Mouse (Mus musculus): ENCODE measurements around the gene Miga1. TPM values are rescaled to one million over a fixed set of nuclear protein-coding genes. Genes with fewer than 3 reads are reported as not detected.

Miga1 gene
- polyA plus RNA-seq (2014; fragmentation: Nextera tagmentation; extraction: Ambion mirVana), result 20.3 and 21.0 TPM in 2 replicates

- 3% methylated on average over 54 of the region's 54 CpGs for WGBS
- H3K9me3 ChIP-seq (ENCODE audit: control insufficient read depth, low read depth, low read length), result no peaks in the 10 kb centered on the region
- H3K27ac ChIP-seq (ENCODE audit: low read length), result no peak within 1 kb of the TSS
- H3K4me1 ChIP-seq (ENCODE audit: control insufficient read depth, insufficient read depth, low read length), result 0 out of 2 replicates have a peak, but pooled peaks cover 2% of the 10 kb centered on the region
- H3K4me2 ChIP-seq (replicated peaks; ENCODE audit: low read depth, low read length), result peak within 1 kb of the TSS; percentile 61
- H3K4me3 ChIP-seq (ENCODE audit: low read depth, low read length), result peak within 1 kb of the TSS; percentile 73
- peak; percentile 85 for ATAC-seq (ENCODE audit: insufficient number of reproducible peaks, insufficient read depth, low FRiP score, low read depth)
- H3K36me3 ChIP-seq (ENCODE audit: control insufficient read depth, insufficient read depth, low read length), result peaks cover 10% of the 10 kb centered on the region; the same call in 1 of the 2 replicates
- peak within 1 kb of the TSS; percentile 69 for H3K9ac ChIP-seq (replicated peaks; ENCODE audit: low read depth, low read length)
- no peaks in the 10 kb centered on the region for H3K27me3 ChIP-seq (ENCODE audit: control insufficient read depth, insufficient read depth, low read length)
These were observed at the start of gene Miga1 for GRCm38 (mm10) chr3:152339862-152340557. Gene Miga1, minus strand, starts transcription at chr3:152340407.

GRCm38 (mm10) chr3:152384106-152384505 lies 43.9 kb upstream of the Miga1 start:
- peaks cover 50% of the 10 kb centered on the region for H3K36me3 ChIP-seq (ENCODE audit: control insufficient read depth, insufficient read depth, low read length)

GRCm38 (mm10) chr3:152376063-152376462 lies 35.9 kb upstream of the Miga1 start:
- Histone ChIP-seq H3K27me3 (ENCODE audit: control insufficient read depth, insufficient read depth, low read length) (no peaks in the 10 kb centered on the region), H3K36me3 (ENCODE audit: control insufficient read depth, insufficient read depth, low read length) (peaks cover 54% of the 10 kb centered on the region)
- ATAC-seq (ENCODE audit: insufficient number of reproducible peaks, insufficient read depth, low FRiP score, low read depth), result no peak

More at GRCm38 (mm10) chr3:152384106-152384505, 43.9 kb upstream of the Miga1 start:
- H3K9ac ChIP-seq (replicated peaks; ENCODE audit: low read depth, low read length), result no peak overlapping the region
- no peaks in the 10 kb centered on the region for H3K9me3 ChIP-seq (ENCODE audit: control insufficient read depth, low read depth, low read length)
- WGBS, result 73% methylated on average over 11 of the region's 11 CpGs
- no peak overlapping the region for H3K4me3 ChIP-seq (ENCODE audit: low read depth, low read length)
- no peak overlapping the region for H3K4me2 ChIP-seq (replicated peaks; ENCODE audit: low read depth, low read length)
- H3K4me1 ChIP-seq (ENCODE audit: control insufficient read depth, insufficient read depth, low read length), result no peaks in the 10 kb centered on the region
- H3K27ac ChIP-seq (ENCODE audit: low read length), result no peak overlapping the region
- no peaks in the 10 kb centered on the region for H3K27me3 ChIP-seq (ENCODE audit: control insufficient read depth, insufficient read depth, low read length)
- no peak for ATAC-seq (ENCODE audit: insufficient number of reproducible peaks, insufficient read depth, low FRiP score, low read depth)

GRCm38 (mm10) chr3:152364181-152364580 lies 24.0 kb upstream of the Miga1 start:
- Histone ChIP-seq H3K27me3 (ENCODE audit: control insufficient read depth, insufficient read depth, low read length) (no peaks in the 10 kb centered on the region), H3K36me3 (ENCODE audit: control insufficient read depth, insufficient read depth, low read length) (peaks cover 57% of the 10 kb centered on the region), H3K9ac (replicated peaks; ENCODE audit: low read depth, low read length) (no peak overlapping the region), H3K4me2 (replicated peaks; ENCODE audit: low read depth, low read length) (no peak overlapping the region), H3K27ac (ENCODE audit: low read length) (no peak overlapping the region), H3K9me3 (ENCODE audit: control insufficient read depth, low read depth, low read length) (no peaks in the 10 kb centered on the region), H3K4me1 (ENCODE audit: control insufficient read depth, insufficient read depth, low read length) (no peaks in the 10 kb centered on the region), H3K4me3 (ENCODE audit: low read depth, low read length) (no peak overlapping the region)
- no peak for ATAC-seq (ENCODE audit: insufficient number of reproducible peaks, insufficient read depth, low FRiP score, low read depth)
- WGBS, result 81% methylated on average over 2 of the region's 2 CpGs

More at GRCm38 (mm10) chr3:152376063-152376462, 35.9 kb upstream of the Miga1 start:
- 84% methylated on average over 4 of the region's 4 CpGs for WGBS
- Histone ChIP-seq H3K4me3 (ENCODE audit: low read depth, low read length) (no peak overlapping the region), H3K27ac (ENCODE audit: low read length) (no peak overlapping the region), H3K9me3 (ENCODE audit: control insufficient read depth, low read depth, low read length) (no peaks in the 10 kb centered on the region), H3K4me2 (replicated peaks; ENCODE audit: low read depth, low read length) (no peak overlapping the region), H3K4me1 (ENCODE audit: control insufficient read depth, insufficient read depth, low read length) (no peaks in the 10 kb centered on the region), H3K9ac (replicated peaks; ENCODE audit: low read depth, low read length) (no peak overlapping the region)

GRCm38 (mm10) chr3:152359151-152359550 lies 18.9 kb upstream of the Miga1 start:
- Histone ChIP-seq H3K27ac (ENCODE audit: low read length) (no peak overlapping the region), H3K4me3 (ENCODE audit: low read depth, low read length) (no peak overlapping the region), H3K9ac (replicated peaks; ENCODE audit: low read depth, low read length) (no peak overlapping the region), H3K4me1 (ENCODE audit: control insufficient read depth, insufficient read depth, low read length) (no peaks in the 10 kb centered on the region), H3K9me3 (ENCODE audit: control insufficient read depth, low read depth, low read length) (no peaks in the 10 kb centered on the region), H3K36me3 (ENCODE audit: control insufficient read depth, insufficient read depth, low read length) (peaks cover 32% of the 10 kb centered on the region; the same call in 1 of the 2 replicates), H3K27me3 (ENCODE audit: control insufficient read depth, insufficient read depth, low read length) (no peaks in the 10 kb centered on the region), H3K4me2 (replicated peaks; ENCODE audit: low read depth, low read length) (no peak overlapping the region)
- 76% methylated on average over 7 of the region's 7 CpGs for WGBS
- ATAC-seq (ENCODE audit: insufficient number of reproducible peaks, insufficient read depth, low FRiP score, low read depth), result no peak

- Histone ChIP-seq H3K4me3 (ENCODE audit: low read depth, low read length) (no peak overlapping the region), H3K9ac (replicated peaks; ENCODE audit: low read depth, low read length) (no peak overlapping the region), H3K4me2 (replicated peaks; ENCODE audit: low read depth, low read length) (no peak overlapping the region), H3K27ac (ENCODE audit: low read length) (no peak overlapping the region), H3K27me3 (ENCODE audit: control insufficient read depth, insufficient read depth, low read length) (no peaks in the 10 kb centered on the region), H3K4me1 (ENCODE audit: control insufficient read depth, insufficient read depth, low read length) (0 out of 2 replicates have a peak, but pooled peaks cover 5% of the 10 kb centered on the region), H3K36me3 (ENCODE audit: control insufficient read depth, insufficient read depth, low read length) (peaks cover 16% of the 10 kb centered on the region; the same call in 1 of the 2 replicates), H3K9me3 (ENCODE audit: control insufficient read depth, low read depth, low read length) (no peaks in the 10 kb centered on the region)
- 87% methylated on average over 9 of the region's 9 CpGs for WGBS
- ATAC-seq (ENCODE audit: insufficient number of reproducible peaks, insufficient read depth, low FRiP score, low read depth), result no peak
These were observed 16.5 kb upstream of the Miga1 start for GRCm38 (mm10) chr3:152356751-152357150.

GRCm38 (mm10) chr3:152355361-152355760 lies 15.2 kb upstream of the Miga1 start:
- H3K4me2 ChIP-seq (replicated peaks; ENCODE audit: low read depth, low read length), result no peak overlapping the region
- no peaks in the 10 kb centered on the region for H3K27me3 ChIP-seq (ENCODE audit: control insufficient read depth, insufficient read depth, low read length)
- H3K27ac ChIP-seq (ENCODE audit: low read length), result no peak overlapping the region
- no peak overlapping the region for H3K9ac ChIP-seq (replicated peaks; ENCODE audit: low read depth, low read length)
- H3K36me3 ChIP-seq (ENCODE audit: control insufficient read depth, insufficient read depth, low read length), result peaks cover 5% of the 10 kb centered on the region; the same call in 1 of the 2 replicates
- H3K4me3 ChIP-seq (ENCODE audit: low read depth, low read length), result no peak overlapping the region
- no peaks in the 10 kb centered on the region for H3K9me3 ChIP-seq (ENCODE audit: control insufficient read depth, low read depth, low read length)
- peaks cover 5% of the 10 kb centered on the region; the same call in 1 of the 2 replicates for H3K4me1 ChIP-seq (ENCODE audit: control insufficient read depth, insufficient read depth, low read length)
- ATAC-seq (ENCODE audit: insufficient number of reproducible peaks, insufficient read depth, low FRiP score, low read depth), result peak; percentile 46; the same call in 1 of the 2 replicates
- WGBS, result 18% methylated on average over 5 of the region's 5 CpGs

GRCm38 (mm10) chr3:152353434-152354177 lies 13.4 kb upstream of the Miga1 start:
- Histone ChIP-seq H3K27me3 (ENCODE audit: control insufficient read depth, insufficient read depth, low read length) (no peaks in the 10 kb centered on the region), H3K36me3 (ENCODE audit: control insufficient read depth, insufficient read depth, low read length) (peaks cover 2% of the 10 kb centered on the region; the same call in 1 of the 2 replicates), H3K4me1 (ENCODE audit: control insufficient read depth, insufficient read depth, low read length) (peaks cover 8% of the 10 kb centered on the region; the same call in 1 of the 2 replicates), H3K9ac (replicated peaks; ENCODE audit: low read depth, low read length) (no peak overlapping the region), H3K9me3 (ENCODE audit: control insufficient read depth, low read depth, low read length) (no peaks in the 10 kb centered on the region), H3K4me2 (replicated peaks; ENCODE audit: low read depth, low read length) (no peak overlapping the region), H3K27ac (ENCODE audit: low read length) (no peak overlapping the region), H3K4me3 (ENCODE audit: low read depth, low read length) (no peak overlapping the region)
- ATAC-seq (ENCODE audit: insufficient number of reproducible peaks, insufficient read depth, low FRiP score, low read depth), result no peak
- WGBS, result 73% methylated on average over 10 of the region's 10 CpGs

All from stomach, embryonic 14.5 days (tissue).